Comparison of ENCODE assay signal across 7 mouse cellular contexts in the genomic region with DNA sequence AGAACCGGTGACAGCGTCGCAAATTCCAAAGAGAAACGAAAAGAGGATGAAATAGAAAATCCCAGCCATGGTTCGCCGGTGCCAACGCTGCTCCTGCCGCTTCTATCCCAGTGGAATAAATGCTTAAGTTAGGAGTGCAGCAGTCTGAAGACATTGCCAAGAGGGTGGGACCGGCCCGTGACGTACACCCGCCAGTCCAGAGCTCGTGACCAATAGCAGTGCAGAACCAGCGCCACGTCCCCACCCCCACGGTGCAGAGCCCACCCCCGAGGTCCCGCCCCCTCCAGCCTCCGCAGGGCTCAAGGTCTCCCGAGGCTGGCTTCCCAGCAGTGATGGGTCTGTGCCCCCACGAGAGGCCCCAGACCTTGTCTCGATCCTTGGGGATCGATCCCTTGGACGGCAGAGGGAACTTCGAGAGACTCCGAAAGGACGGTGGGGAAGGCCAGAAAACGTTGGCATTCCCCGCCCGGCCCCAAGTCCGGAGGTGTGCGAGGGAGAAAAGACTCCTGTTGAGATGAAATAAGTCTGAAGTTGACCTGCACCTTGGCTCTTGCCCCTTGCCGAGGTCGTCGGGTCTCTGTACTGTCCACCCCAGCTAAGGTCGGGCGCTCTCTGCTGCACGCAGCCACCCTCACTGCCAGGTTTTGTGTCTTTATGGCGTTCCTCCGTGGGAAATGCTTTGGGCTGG. TPM values are rescaled to one million over a fixed set of nuclear protein-coding genes. Genes with fewer than 3 reads are reported as not detected.
DNase-seq lines count a peak whose midpoint lies in the region; ATAC-seq and TF ChIP-seq lines count a peak whose summit lies in the region.

A gene (minus strand): TSS at position 126 of the 688 bp plus-strand sequence.

- peaks cover 22% of the 10 kb centered on the region for H3K4me1 ChIP-seq in embryonic facial prominence, embryonic 14.5 days (ENCODE audit: control insufficient read depth, insufficient read depth, low read length)
- peaks cover 39% of the 10 kb centered on the region for H3K4me1 ChIP-seq in limb, embryonic 12.5 days (replicated peaks)
- H3K4me1 ChIP-seq in midbrain, embryonic 12.5 days, result peaks cover 35% of the 10 kb centered on the region
- H3K4me1 ChIP-seq in stomach, embryonic 14.5 days (ENCODE audit: control insufficient read depth, insufficient read depth, low read length), result peaks cover 15% of the 10 kb centered on the region; the same call in 1 of the 2 replicates

- no peaks in the 10 kb centered on the region for H3K27me3 ChIP-seq in embryonic facial prominence, embryonic 14.5 days (replicated peaks; ENCODE audit: control insufficient read depth, insufficient read depth, low read length)
- H3K27me3 ChIP-seq in limb, embryonic 12.5 days, result peaks cover 16% of the 10 kb centered on the region; the same call in 1 of the 2 replicates
- peaks cover 17% of the 10 kb centered on the region for H3K27me3 ChIP-seq in midbrain, embryonic 12.5 days
- H3K27me3 ChIP-seq in stomach, embryonic 14.5 days (ENCODE audit: control insufficient read depth, insufficient read depth, low read length), result no peaks in the 10 kb centered on the region; the same call in 1 of the 2 replicates

- peak; percentile 98 for DNase-seq in brain, embryonic 14.5 days (ENCODE audit: low read depth)
- peak; percentile 98 for DNase-seq in embryonic facial prominence, embryonic 14.5 days (ENCODE audit: low spot score)
- peak; percentile 94 for DNase-seq in heart, adult 8-10 months (ENCODE audit: low spot score)
- peak; percentile 96 for DNase-seq in kidney, adult 9 months

- H3K9me3 ChIP-seq in embryonic facial prominence, embryonic 14.5 days (ENCODE audit: control insufficient read depth, low read length), result no peaks in the 10 kb centered on the region
- H3K9me3 ChIP-seq in limb, embryonic 12.5 days, result no peaks in the 10 kb centered on the region
- H3K9me3 ChIP-seq in midbrain, embryonic 12.5 days, result no peaks in the 10 kb centered on the region
- H3K9me3 ChIP-seq in stomach, embryonic 14.5 days (ENCODE audit: control insufficient read depth, low read depth, low read length), result no peaks in the 10 kb centered on the region

- H3K9ac ChIP-seq in embryonic facial prominence, embryonic 14.5 days (ENCODE audit: low read depth, low read length), result peak within 1 kb of the TSS; percentile 81
- peak within 1 kb of the TSS; percentile 72 for H3K9ac ChIP-seq in limb, embryonic 12.5 days (replicated peaks)
- peak within 1 kb of the TSS; percentile 81 for H3K9ac ChIP-seq in midbrain, embryonic 12.5 days (replicated peaks)
- peak within 1 kb of the TSS; percentile 50 for H3K9ac ChIP-seq in stomach, embryonic 14.5 days (replicated peaks; ENCODE audit: low read depth, low read length)

- H3K4me3 ChIP-seq in embryonic facial prominence, embryonic 14.5 days (ENCODE audit: low read depth, low read length), result peak within 1 kb of the TSS; percentile 69
- peak within 1 kb of the TSS; percentile 62 for H3K4me3 ChIP-seq in limb, embryonic 12.5 days (replicated peaks)
- H3K4me3 ChIP-seq in midbrain, embryonic 12.5 days, result peak within 1 kb of the TSS; percentile 58
- H3K4me3 ChIP-seq in stomach, embryonic 14.5 days (ENCODE audit: low read depth, low read length), result peak within 1 kb of the TSS; percentile 65

- no peak for TF ChIP-seq CTCF in brain, embryonic 14.5 days (IDR thresholded peaks at IDR 0.05; ENCODE audit: borderline replicate concordance, extremely low read depth, insufficient read depth, insufficient read length)

- peak within 1 kb of the TSS; percentile 91 for H3K4me2 ChIP-seq in embryonic facial prominence, embryonic 14.5 days (ENCODE audit: low read depth, low read length)
- H3K4me2 ChIP-seq in limb, embryonic 12.5 days, result peak within 1 kb of the TSS; percentile 81
- H3K4me2 ChIP-seq in midbrain, embryonic 12.5 days (replicated peaks), result peak within 1 kb of the TSS; percentile 91
- H3K4me2 ChIP-seq in stomach, embryonic 14.5 days (replicated peaks; ENCODE audit: low read depth, low read length), result peak within 1 kb of the TSS; percentile 95

- under 1% methylated on average over 40 of the region's 40 CpGs for WGBS in embryonic facial prominence, embryonic 14.5 days
- WGBS in limb, embryonic 12.5 days, result under 1% methylated on average over 40 of the region's 40 CpGs
- under 1% methylated on average over 40 of the region's 40 CpGs for whole genome bisulfite sequencing in midbrain, embryonic 12.5 days
- 1% methylated on average over 40 of the region's 40 CpGs for WGBS in stomach, embryonic 14.5 days

- TF ChIP-seq POLR2A in brain, embryonic 14.5 days (IDR thresholded peaks at IDR 0.05; ENCODE audit: borderline replicate concordance, extremely low read depth, insufficient read depth, insufficient read length, poor library complexity, severe bottlenecking), result peak; percentile 63; the same call in 1 of the 2 replicates

- no peaks in the 10 kb centered on the region for H3K36me3 ChIP-seq in embryonic facial prominence, embryonic 14.5 days (ENCODE audit: control insufficient read depth, insufficient read depth, low read length)
- H3K36me3 ChIP-seq in limb, embryonic 12.5 days, result peaks cover 10% of the 10 kb centered on the region; the same call in 1 of the 2 replicates
- no peaks in the 10 kb centered on the region for H3K36me3 ChIP-seq in midbrain, embryonic 12.5 days
- no peaks in the 10 kb centered on the region for H3K36me3 ChIP-seq in stomach, embryonic 14.5 days (ENCODE audit: control insufficient read depth, insufficient read depth, low read length)

- H3K27ac ChIP-seq in embryonic facial prominence, embryonic 14.5 days (replicated peaks; ENCODE audit: low read depth, low read length), result peak within 1 kb of the TSS; percentile 89
- peak within 1 kb of the TSS; percentile 90 for H3K27ac ChIP-seq in limb, embryonic 12.5 days
- peak within 1 kb of the TSS; percentile 89 for H3K27ac ChIP-seq in midbrain, embryonic 12.5 days (replicated peaks)
- H3K27ac ChIP-seq in stomach, embryonic 14.5 days (ENCODE audit: low read length), result peak within 1 kb of the TSS; percentile 48; the same call in 1 of the 2 replicates

- peak; percentile 95 for ATAC-seq in embryonic facial prominence, embryonic 14.5 days (ENCODE audit: low read depth)
- peak; percentile 94 for ATAC-seq in limb, embryonic 12.5 days (ENCODE audit: insufficient number of reproducible peaks, insufficient read depth, low FRiP score, low TSS enrichment, low read depth)
- ATAC-seq in midbrain, embryonic 12.5 days (ENCODE audit: low FRiP score, low read depth), result peak; percentile 90
- ATAC-seq in stomach, embryonic 14.5 days (ENCODE audit: insufficient number of reproducible peaks, insufficient read depth, low FRiP score, low read depth), result peak; percentile 96

RNA-seq across cellular contexts. Expression of the gene that starts here (rescaled TPM):
- 56.5 and 61.0 TPM in 2 replicates for polyA plus RNA-seq in brain, embryonic 14.5 days (2012; rRNA removed)
- polyA plus RNA-seq in embryonic facial prominence, embryonic 14.5 days (2014; fragmentation: Nextera tagmentation; extraction: Ambion mirVana), result 23.2 and 36.2 TPM in 2 replicates
- total RNA-seq in heart, adult 8-10 months (2022), result 10 to 100 TPM; 28.3 to 42.7 (median 36.0) TPM
- 57.7 and 58.5 TPM in 2 replicates for polyA plus RNA-seq in limb, embryonic 12.5 days (2016; fragmentation: Nextera tagmentation; extraction: Ambion mirVana)
- polyA plus RNA-seq in midbrain, embryonic 12.5 days (2016; fragmentation: Nextera tagmentation; extraction: Ambion mirVana), result 32.9 and 39.4 TPM in 2 replicates
- 18.2 and 19.9 TPM in 2 replicates for polyA plus RNA-seq in stomach, embryonic 14.5 days (2014; fragmentation: Nextera tagmentation; extraction: Ambion mirVana)

Comparison
In these comparisons a context has a peak if more than half of its experiments do, and no peak if none do; other contexts are left out.
1. Peak in every context shown above with its lines: DNase-seq, ATAC-seq, H3K4me3 ChIP-seq and H3K27ac ChIP-seq.